Mouse (Mus musculus) brain, adult 10 weeks (tissue): ENCODE results near the gene Slc22a29. TPM values are rescaled to one million over a fixed set of nuclear protein-coding genes. Genes with fewer than 3 reads are reported as not detected.

Experiments used
- polyA plus RNA-seq: library from polyadenylated mRNA; stranded (reverse); fragments of 350-450 nt; fragmentation: Illumina TruSeq; extraction: RNeasy Lipid Tissue Mini Kit (QIAGEN cat#74804); gene quantifications from one replicate; pipeline ENCODE4 v1.2.3, GENCODE M21; 2015; ENCODE audit warnings: low read depth, low replicate concordance

Gene Slc22a29
- not detected for polyA plus RNA-seq

GRCm38 (mm10) chr19:8218800-8219199, at the start of gene Slc22a29:
Gene Slc22a29 (minus strand): TSS chr19:8218900.

GRCm38 (mm10) chr19:8131881-8132280, 86.8 kb downstream of the Slc22a29 start, which contains the start of gene Slc22a28:
Gene Slc22a28 (minus strand): TSS chr19:8131982.

Other genes starting within 250 kb of the Slc22a29 start
- gene Slc22a28, start 86.9 kb downstream of the Slc22a29 start, polyA plus RNA-seq: not detected
- gene Slc22a30, start 186.2 kb upstream of the Slc22a29 start, polyA plus RNA-seq: not detected